Mouse (Mus musculus) heart, embryonic 11.5 days (tissue): ENCODE measurements around the gene Mlxip. TPM values are rescaled to one million over a fixed set of nuclear protein-coding genes. Genes with fewer than 3 reads are reported as not detected.

Experiments
- ATAC-seq: fragments of 200-750 bp; cut with Nextera tagmentation; replicated peaks from 2 replicates; pipeline ENCODE4 v1.8.0; 2017; ENCODE audit warnings: moderate library complexity; ENCODE audit not compliant: insufficient number of reproducible peaks, low FRiP score, low TSS enrichment
- H3K27ac ChIP-seq: fragments of 300-500 bp; sonication (generic); 2 replicates; pipeline ENCODE4 v1.5.1; 2014; ENCODE audit warnings: mild to moderate bottlenecking, low read depth, low read length
- H3K27me3 ChIP-seq: fragments of 300-500 bp; sonication (generic); 2 replicates; pipeline ENCODE4 v1.6.1; 2014; ENCODE audit warnings: mild to moderate bottlenecking, low read length, mixed read lengths; ENCODE audit not compliant: control insufficient read depth, insufficient read depth
- H3K36me3 ChIP-seq: fragments of 300-500 bp; sonication (generic); 2 replicates; pipeline ENCODE4 v1.6.1; 2014; ENCODE audit warnings: mild to moderate bottlenecking, low read length, moderate library complexity, mixed read lengths; ENCODE audit not compliant: control insufficient read depth, insufficient read depth
- H3K4me1 ChIP-seq: fragments of 300-500 bp; sonication (generic); 2 replicates; pipeline ENCODE4 v1.6.1; 2014; ENCODE audit warnings: low read length; ENCODE audit not compliant: control insufficient read depth, insufficient read depth
- H3K4me2 ChIP-seq: fragments of 300-500 bp; sonication (generic); 2 replicates; pipeline ENCODE4 v1.6.1; 2014; ENCODE audit warnings: mild to moderate bottlenecking, moderate library complexity
- H3K4me3 ChIP-seq: fragments of 300-500 bp; sonication (generic); 2 replicates; pipeline ENCODE4 v1.5.1; 2014; ENCODE audit warnings: low read depth, low read length
- H3K9ac ChIP-seq: fragments of 300-500 bp; sonication (generic); 2 replicates; pipeline ENCODE4 v1.6.1; 2014; ENCODE audit warnings: mild to moderate bottlenecking, low read depth, low read length, moderate library complexity
- H3K9me3 ChIP-seq: fragments of 300-500 bp; sonication (generic); replicated peaks from 2 replicates; pipeline ENCODE4 v1.6.1; 2016; ENCODE audit warnings: low read length; ENCODE audit not compliant: control insufficient read depth
- WGBS: fragments of 180-500 bp; shearing (Covaris S2); extraction: QIAGEN DNeasy Blood & Tissue Kit; methylation state at CpG from one replicate; pipeline ENCODE4 v1.1.7; 2014; ENCODE audit not compliant: insufficient replicate concordance; 5-methylcytosine and 5-hydroxymethylcytosine counted together
- polyA plus RNA-seq: library from polyadenylated mRNA; unstranded; fragments of >200 nt; fragmentation: Nextera tagmentation; extraction: Ambion mirVana; gene quantifications from 2 replicates; pipeline ENCODE4 v1.2.1, GENCODE M21; 2014

Gene Mlxip
- polyA plus RNA-seq = 12.0 and 15.2 TPM in 2 replicates

- Histone ChIP-seq H3K36me3 (no peaks in the 10 kb centered on the region), H3K27me3 (no peaks in the 10 kb centered on the region), H3K9me3 (no peaks in the 10 kb centered on the region), H3K4me3 (peak within 1 kb of the TSS; percentile 76), H3K4me2 (peak within 1 kb of the TSS; percentile 93), H3K9ac (peak within 1 kb of the TSS; percentile 86), H3K4me1 (peaks cover 36% of the 10 kb centered on the region), H3K27ac (peak within 1 kb of the TSS; percentile 94)
- peak; percentile 94 for ATAC-seq
- WGBS = under 1% methylated on average over 45 of the region's 50 CpGs
These were observed at the start of gene Mlxip for GRCm38 (mm10) chr5:123394303-123394956. Mlxip (plus strand) TSS chr5:123394798.

GRCm38 (mm10) chr5:123344963-123345852, 49.4 kb upstream of the Mlxip start:
- ATAC-seq = peak; percentile 46; the same call in 1 of the 2 replicates
- no peaks in the 10 kb centered on the region for H3K9me3 ChIP-seq
- peak overlapping the region; percentile 88 for H3K9ac ChIP-seq
- H3K4me1 ChIP-seq = peaks cover 25% of the 10 kb centered on the region
- peak overlapping the region; percentile 93 for H3K4me3 ChIP-seq
- H3K4me2 ChIP-seq = peak overlapping the region; percentile 91
- WGBS = under 1% methylated on average over 51 of the region's 87 CpGs
- H3K27ac ChIP-seq = peak overlapping the region; percentile 98
- no peaks in the 10 kb centered on the region for H3K27me3 ChIP-seq
- no peaks in the 10 kb centered on the region for H3K36me3 ChIP-seq

- Histone ChIP-seq H3K4me1 (peaks cover 34% of the 10 kb centered on the region), H3K9ac (peak overlapping the region; percentile 88), H3K4me2 (peak overlapping the region; percentile 91), H3K27ac (peak overlapping the region; percentile 98), H3K36me3 (no peaks in the 10 kb centered on the region), H3K9me3 (no peaks in the 10 kb centered on the region), H3K4me3 (peak overlapping the region; percentile 93), H3K27me3 (no peaks in the 10 kb centered on the region)
- WGBS = 3% methylated on average over 22 of the region's 22 CpGs
- ATAC-seq = no peak
These were observed 48.5 kb upstream of the Mlxip start for GRCm38 (mm10) chr5:123345853-123346654.

- Histone ChIP-seq H3K4me3 (peak overlapping the region; percentile 93), H3K9me3 (no peaks in the 10 kb centered on the region), H3K4me1 (peaks cover 41% of the 10 kb centered on the region), H3K27me3 (no peaks in the 10 kb centered on the region), H3K9ac (peak overlapping the region; percentile 88), H3K27ac (peak overlapping the region; percentile 98), H3K36me3 (no peaks in the 10 kb centered on the region), H3K4me2 (peak overlapping the region; percentile 91)
- WGBS = 73% methylated on average over 7 of the region's 7 CpGs
- no peak for ATAC-seq
These were observed 47.8 kb upstream of the Mlxip start for GRCm38 (mm10) chr5:123346701-123347270.

- no peak overlapping the region for H3K4me3 ChIP-seq
- no peaks in the 10 kb centered on the region for H3K27me3 ChIP-seq
- ATAC-seq = no peak
- H3K4me1 ChIP-seq = peaks cover 46% of the 10 kb centered on the region
- H3K36me3 ChIP-seq = no peaks in the 10 kb centered on the region
- H3K9me3 ChIP-seq = no peaks in the 10 kb centered on the region
- no peak overlapping the region for H3K4me2 ChIP-seq
- H3K27ac ChIP-seq = no peak overlapping the region
- no peak overlapping the region for H3K9ac ChIP-seq
- 75% methylated on average over 2 of the region's 2 CpGs for WGBS
These were observed 46.6 kb upstream of the Mlxip start for GRCm38 (mm10) chr5:123347985-123348384.

- Histone ChIP-seq H3K36me3 (peaks cover 1% of the 10 kb centered on the region; the same call in 1 of the 2 replicates), H3K4me2 (no peak overlapping the region), H3K27me3 (no peaks in the 10 kb centered on the region), H3K4me1 (peaks cover 46% of the 10 kb centered on the region), H3K27ac (no peak overlapping the region), H3K9ac (no peak overlapping the region), H3K4me3 (no peak overlapping the region), H3K9me3 (no peaks in the 10 kb centered on the region)
- 47% methylated on average over 10 of the region's 10 CpGs for WGBS
- ATAC-seq = no peak
These were observed 44.2 kb upstream of the Mlxip start for GRCm38 (mm10) chr5:123350386-123350785.

GRCm38 (mm10) chr5:123355918-123356317, 38.7 kb upstream of the Mlxip start:
- peaks cover 23% of the 10 kb centered on the region for H3K36me3 ChIP-seq
- no peak overlapping the region for H3K9ac ChIP-seq
- H3K4me1 ChIP-seq = peaks cover 18% of the 10 kb centered on the region
- no peaks in the 10 kb centered on the region for H3K9me3 ChIP-seq
- no peaks in the 10 kb centered on the region for H3K27me3 ChIP-seq
- no peak overlapping the region for H3K4me3 ChIP-seq
- ATAC-seq = no peak
- no peak overlapping the region for H3K27ac ChIP-seq
- 78% methylated on average over 11 of the region's 11 CpGs for WGBS
- H3K4me2 ChIP-seq = no peak overlapping the region

- no peak overlapping the region for H3K4me3 ChIP-seq
- no peak overlapping the region for H3K9ac ChIP-seq
- no peaks in the 10 kb centered on the region for H3K9me3 ChIP-seq
- WGBS = 92% methylated on average over 4 of the region's 4 CpGs
- H3K27ac ChIP-seq = no peak overlapping the region
- no peak for ATAC-seq
- H3K4me2 ChIP-seq = no peak overlapping the region
- no peaks in the 10 kb centered on the region for H3K27me3 ChIP-seq
- H3K36me3 ChIP-seq = peaks cover 28% of the 10 kb centered on the region
- peaks cover 8% of the 10 kb centered on the region for H3K4me1 ChIP-seq
These were observed 37.3 kb upstream of the Mlxip start for GRCm38 (mm10) chr5:123357253-123357652.
